22 mouse cellular contexts compared by ENCODE assay signal in the genomic region with DNA sequence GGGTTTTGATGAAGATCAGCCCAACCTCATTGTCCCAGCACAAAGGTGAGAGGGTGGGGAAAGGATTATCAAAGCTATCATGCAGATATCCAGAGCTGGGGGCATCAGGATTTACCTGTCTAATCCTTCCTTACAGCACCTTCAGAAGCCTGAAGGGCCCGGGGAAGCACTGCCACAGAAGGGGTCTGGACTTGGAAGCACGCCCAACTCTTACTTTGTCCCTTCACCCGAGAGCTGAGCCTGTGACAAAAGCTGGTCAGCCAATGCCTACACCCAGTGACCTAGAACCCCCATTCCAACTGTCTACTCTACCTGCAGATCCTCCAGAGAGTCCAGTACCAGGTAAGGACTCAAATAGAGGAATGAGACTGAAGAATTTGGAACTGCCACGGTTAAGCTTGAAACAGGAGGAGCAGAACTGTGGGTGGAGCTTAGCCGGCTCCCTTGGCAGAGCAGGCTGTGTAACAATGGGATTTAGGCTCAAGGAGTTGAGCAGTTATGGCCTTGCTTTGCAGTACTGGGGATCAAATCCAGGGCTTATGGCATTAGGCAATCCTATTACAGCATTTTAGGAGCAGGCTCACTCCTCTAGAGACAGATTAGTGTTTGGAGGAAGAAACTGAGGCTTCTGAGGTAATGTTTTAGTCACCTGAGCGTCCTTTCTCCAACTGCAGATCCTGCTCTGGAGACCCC. TPM values are rescaled to one million over a fixed set of nuclear protein-coding genes. Genes with fewer than 3 reads are reported as not detected.
DNase-seq lines count a peak whose midpoint lies in the region; ATAC-seq and TF ChIP-seq lines count a peak whose summit lies in the region.
"Had no signal": no experiment of that assay in that cellular context is flagged by ENCODE, and none has a peak within 500 bp of the region (broad histone marks: within the 10 kb centered on the region; RNA-seq: fewer than 3 reads in every experiment).

No protein-coding gene starts in this region.

- no peak overlapping the region for H3K4me3 ChIP-seq in hindbrain, embryonic 13.5 days
- H3K4me3 ChIP-seq in hindbrain, embryonic 12.5 days = no peak overlapping the region
- no peak overlapping the region for H3K4me3 ChIP-seq in midbrain, embryonic 11.5 days (ENCODE audit: low read depth, low read length)
- no peak overlapping the region for H3K4me3 ChIP-seq in midbrain, embryonic 15.5 days
- H3K4me3 ChIP-seq in forebrain, postnatal 0 days (ENCODE audit: low read depth, low read length) = no peak overlapping the region
- H3K4me3 ChIP-seq: embryonic facial prominence, embryonic 13.5 days; heart, embryonic 13.5 days; layer of hippocampus, adult 2 months; limb, embryonic 12.5 days had no signal

- H3K9ac ChIP-seq in hindbrain, embryonic 13.5 days = peak overlapping the region; percentile 25; the same call in 1 of the 2 replicates
- no peak overlapping the region for H3K9ac ChIP-seq in hindbrain, embryonic 12.5 days
- no peak overlapping the region for H3K9ac ChIP-seq in midbrain, embryonic 11.5 days (ENCODE audit: low read length)
- H3K9ac ChIP-seq in midbrain, embryonic 15.5 days = no peak overlapping the region
- no peak overlapping the region for H3K9ac ChIP-seq in forebrain, postnatal 0 days
- H3K9ac ChIP-seq: heart, embryonic 13.5 days; hindbrain, embryonic 14.5 days; limb, embryonic 12.5 days; liver, embryonic 14.5 days; lung, embryonic 14.5 days had no signal

- H3K9me3 ChIP-seq in hindbrain, embryonic 13.5 days = no peaks in the 10 kb centered on the region
- no peaks in the 10 kb centered on the region for H3K9me3 ChIP-seq in hindbrain, embryonic 12.5 days (replicated peaks)
- H3K9me3 ChIP-seq in midbrain, embryonic 11.5 days (ENCODE audit: control insufficient read depth, low read length) = no peaks in the 10 kb centered on the region
- no peaks in the 10 kb centered on the region for H3K9me3 ChIP-seq in midbrain, embryonic 15.5 days
- no peaks in the 10 kb centered on the region for H3K9me3 ChIP-seq in forebrain, postnatal 0 days (ENCODE audit: low read length)
- H3K9me3 ChIP-seq: embryonic facial prominence, embryonic 13.5 days; heart, embryonic 13.5 days; limb, embryonic 12.5 days had no signal

- peak; percentile 59 for DNase-seq in cerebellum, adult 11-12 months
- DNase-seq in cerebellum, postnatal 14 days = no peak
- peak; percentile 17 for DNase-seq in midbrain, embryonic 11.5 days (ENCODE audit: low spot score, missing footprints)
- peak; percentile 70 for DNase-seq in gonadal fat pad, adult 2 months (ENCODE audit: low read depth)
- DNase-seq in forebrain, postnatal 0 days = no peak
- DNase-seq: adrenal gland, postnatal 36 days; cerebellum, postnatal 25 days; kidney, adult 8-10 months; layer of hippocampus, postnatal 36 days; thymus, adult 18-20 months had no signal

- H3K4me1 ChIP-seq in hindbrain, embryonic 13.5 days (replicated peaks) = peaks cover 35% of the 10 kb centered on the region
- H3K4me1 ChIP-seq in hindbrain, embryonic 12.5 days = peaks cover 22% of the 10 kb centered on the region
- peaks cover 9% of the 10 kb centered on the region for H3K4me1 ChIP-seq in midbrain, embryonic 11.5 days (ENCODE audit: control insufficient read depth, insufficient read depth, low read length)
- peaks cover 23% of the 10 kb centered on the region for H3K4me1 ChIP-seq in midbrain, embryonic 15.5 days
- H3K4me1 ChIP-seq in forebrain, postnatal 0 days (ENCODE audit: insufficient read depth) = peaks cover 17% of the 10 kb centered on the region

- no peaks in the 10 kb centered on the region for H3K27me3 ChIP-seq in hindbrain, embryonic 13.5 days
- H3K27me3 ChIP-seq in hindbrain, embryonic 12.5 days = no peaks in the 10 kb centered on the region
- no peaks in the 10 kb centered on the region for H3K27me3 ChIP-seq in midbrain, embryonic 11.5 days (ENCODE audit: control insufficient read depth, insufficient read depth, low read length)
- H3K27me3 ChIP-seq in midbrain, embryonic 15.5 days (replicated peaks) = no peaks in the 10 kb centered on the region
- no peaks in the 10 kb centered on the region for H3K27me3 ChIP-seq in forebrain, postnatal 0 days (ENCODE audit: insufficient read depth, low read length)
- H3K27me3 ChIP-seq: embryonic facial prominence, embryonic 13.5 days; heart, embryonic 13.5 days; limb, embryonic 12.5 days had no signal

- H3K4me2 ChIP-seq in hindbrain, embryonic 13.5 days = no peak overlapping the region
- H3K4me2 ChIP-seq in hindbrain, embryonic 12.5 days (replicated peaks) = no peak overlapping the region
- no peak overlapping the region for H3K4me2 ChIP-seq in midbrain, embryonic 11.5 days
- H3K4me2 ChIP-seq in midbrain, embryonic 15.5 days = no peak overlapping the region
- no peak overlapping the region for H3K4me2 ChIP-seq in forebrain, postnatal 0 days (ENCODE audit: low read depth)
- H3K4me2 ChIP-seq: embryonic facial prominence, embryonic 13.5 days; heart, embryonic 13.5 days; hindbrain, embryonic 14.5 days; limb, embryonic 12.5 days; lung, embryonic 14.5 days had no signal

- WGBS in hindbrain, embryonic 13.5 days = 89% methylated on average over 6 of the region's 6 CpGs
- 87% methylated on average over 6 of the region's 6 CpGs for WGBS in hindbrain, embryonic 12.5 days
- WGBS in midbrain, embryonic 11.5 days = 80% methylated on average over 6 of the region's 6 CpGs
- WGBS in midbrain, embryonic 15.5 days = 74% methylated on average over 6 of the region's 6 CpGs
- WGBS in forebrain, postnatal 0 days = 63% methylated on average over 6 of the region's 6 CpGs

- TF ChIP-seq CTCF in forebrain, postnatal 0 days (IDR thresholded peaks at IDR 0.05; ENCODE audit: low read depth) = no peak

- H3K36me3 ChIP-seq in hindbrain, embryonic 13.5 days = peaks cover 35% of the 10 kb centered on the region
- peaks cover 37% of the 10 kb centered on the region for H3K36me3 ChIP-seq in hindbrain, embryonic 12.5 days
- peaks cover 21% of the 10 kb centered on the region for H3K36me3 ChIP-seq in midbrain, embryonic 11.5 days (ENCODE audit: control insufficient read depth, insufficient read depth, low read length)
- H3K36me3 ChIP-seq in midbrain, embryonic 15.5 days (replicated peaks) = peaks cover 31% of the 10 kb centered on the region
- peaks cover 32% of the 10 kb centered on the region for H3K36me3 ChIP-seq in forebrain, postnatal 0 days (ENCODE audit: insufficient read depth)

- no peak for ATAC-seq in hindbrain, embryonic 13.5 days (ENCODE audit: low FRiP score)
- ATAC-seq in hindbrain, embryonic 12.5 days (ENCODE audit: low FRiP score) = no peak
- ATAC-seq in midbrain, embryonic 11.5 days (ENCODE audit: low FRiP score) = no peak
- ATAC-seq in midbrain, embryonic 15.5 days (replicated peaks) = no peak
- no peak for ATAC-seq in forebrain, postnatal 0 days
- ATAC-seq: forebrain, embryonic 16.5 days; inflammation-experienced regulatory T-cells, adult 6 months had no signal

- peak overlapping the region; percentile 18; the same call in 1 of the 2 replicates for H3K27ac ChIP-seq in hindbrain, embryonic 13.5 days
- no peak overlapping the region for H3K27ac ChIP-seq in hindbrain, embryonic 12.5 days
- no peak overlapping the region for H3K27ac ChIP-seq in midbrain, embryonic 11.5 days (ENCODE audit: low read depth, low read length)
- H3K27ac ChIP-seq in midbrain, embryonic 15.5 days = no peak overlapping the region
- no peak overlapping the region for H3K27ac ChIP-seq in forebrain, postnatal 0 days (ENCODE audit: low read depth, low read length)
- H3K27ac ChIP-seq: embryonic facial prominence, embryonic 13.5 days; heart, embryonic 13.5 days; hindbrain, embryonic 14.5 days; layer of hippocampus, adult 2 months; limb, embryonic 12.5 days; liver, embryonic 14.5 days had no signal

RNA-seq across cellular contexts. Expression of gene Fbrs, which starts 4.5 kb away (rescaled TPM):
- polyA plus RNA-seq in hindbrain, embryonic 13.5 days (2015; fragmentation: Nextera tagmentation; extraction: Ambion mirVana) = 10.8 and 13.7 TPM in 2 replicates
- 14.4 and 15.6 TPM in 2 replicates for polyA plus RNA-seq in hindbrain, embryonic 12.5 days (2016; fragmentation: Nextera tagmentation; extraction: Ambion mirVana)
- 9.8 and 10.7 TPM in 2 replicates for polyA plus RNA-seq in midbrain, embryonic 11.5 days (2014; fragmentation: Nextera tagmentation; extraction: Ambion mirVana)
- polyA plus RNA-seq in midbrain, embryonic 15.5 days (2015; fragmentation: Nextera tagmentation; extraction: Ambion mirVana) = 13.8 and 15.9 TPM in 2 replicates
- polyA plus RNA-seq in gonadal fat pad, adult 2 months (2012; rRNA removed) = 15.3 and 27.5 TPM in 2 replicates
- 23.7 and 31.9 TPM in 2 replicates for total RNA-seq in forebrain, postnatal 0 days (2014; rRNA removed)
- 6.6 and 10.6 TPM in 2 replicates for polyA plus RNA-seq in forebrain, postnatal 0 days (2015; fragmentation: Nextera tagmentation; extraction: Ambion mirVana)

RNA-seq across cellular contexts. Expression of gene Prr14, which starts 15.1 kb away (rescaled TPM):
- 40.5 and 44.0 TPM in 2 replicates for polyA plus RNA-seq in hindbrain, embryonic 13.5 days (2015; fragmentation: Nextera tagmentation; extraction: Ambion mirVana)
- 55.4 and 56.3 TPM in 2 replicates for polyA plus RNA-seq in hindbrain, embryonic 12.5 days (2016; fragmentation: Nextera tagmentation; extraction: Ambion mirVana)
- 70.3 and 72.4 TPM in 2 replicates for polyA plus RNA-seq in midbrain, embryonic 11.5 days (2014; fragmentation: Nextera tagmentation; extraction: Ambion mirVana)
- 40.5 TPM in 2 replicates for polyA plus RNA-seq in midbrain, embryonic 15.5 days (2015; fragmentation: Nextera tagmentation; extraction: Ambion mirVana)
- 52.6 and 58.8 TPM in 2 replicates for polyA plus RNA-seq in gonadal fat pad, adult 2 months (2012; rRNA removed)
- 29.0 and 36.1 TPM in 2 replicates for total RNA-seq in forebrain, postnatal 0 days (2014; rRNA removed)
- 27.4 and 27.9 TPM in 2 replicates for polyA plus RNA-seq in forebrain, postnatal 0 days (2015; fragmentation: Nextera tagmentation; extraction: Ambion mirVana)

RNA-seq across cellular contexts. Expression of gene Zfp689, which starts 25.6 kb away (rescaled TPM):
- polyA plus RNA-seq in hindbrain, embryonic 13.5 days (2015; fragmentation: Nextera tagmentation; extraction: Ambion mirVana) = 15.0 and 16.2 TPM in 2 replicates
- polyA plus RNA-seq in hindbrain, embryonic 12.5 days (2016; fragmentation: Nextera tagmentation; extraction: Ambion mirVana) = 16.3 and 17.7 TPM in 2 replicates
- polyA plus RNA-seq in midbrain, embryonic 11.5 days (2014; fragmentation: Nextera tagmentation; extraction: Ambion mirVana) = 12.6 and 15.0 TPM in 2 replicates
- polyA plus RNA-seq in midbrain, embryonic 15.5 days (2015; fragmentation: Nextera tagmentation; extraction: Ambion mirVana) = 16.1 and 16.4 TPM in 2 replicates
- 3.5 and 4.2 TPM in 2 replicates for polyA plus RNA-seq in gonadal fat pad, adult 2 months (2012; rRNA removed)
- 10.0 and 11.5 TPM in 2 replicates for total RNA-seq in forebrain, postnatal 0 days (2014; rRNA removed)
- 6.7 and 9.0 TPM in 2 replicates for polyA plus RNA-seq in forebrain, postnatal 0 days (2015; fragmentation: Nextera tagmentation; extraction: Ambion mirVana)

RNA-seq across cellular contexts. Expression of gene Srcap, which starts 37.3 kb away (rescaled TPM):
- 51.3 and 53.7 TPM in 2 replicates for polyA plus RNA-seq in hindbrain, embryonic 13.5 days (2015; fragmentation: Nextera tagmentation; extraction: Ambion mirVana)
- 90.8 and 96.2 TPM in 2 replicates for polyA plus RNA-seq in hindbrain, embryonic 12.5 days (2016; fragmentation: Nextera tagmentation; extraction: Ambion mirVana)
- 49.6 and 52.1 TPM in 2 replicates for polyA plus RNA-seq in midbrain, embryonic 11.5 days (2014; fragmentation: Nextera tagmentation; extraction: Ambion mirVana)
- 60.4 and 68.0 TPM in 2 replicates for polyA plus RNA-seq in midbrain, embryonic 15.5 days (2015; fragmentation: Nextera tagmentation; extraction: Ambion mirVana)
- polyA plus RNA-seq in gonadal fat pad, adult 2 months (2012; rRNA removed) = 14.9 and 16.8 TPM in 2 replicates
- 29.3 and 39.9 TPM in 2 replicates for total RNA-seq in forebrain, postnatal 0 days (2014; rRNA removed)
- polyA plus RNA-seq in forebrain, postnatal 0 days (2015; fragmentation: Nextera tagmentation; extraction: Ambion mirVana) = 12.6 and 23.7 TPM in 2 replicates

RNA-seq across cellular contexts. Expression of gene Gm42715, which starts 44.9 kb away (rescaled TPM):
- polyA plus RNA-seq in hindbrain, embryonic 13.5 days (2015; fragmentation: Nextera tagmentation; extraction: Ambion mirVana) = 17.6 and 19.0 TPM in 2 replicates
- polyA plus RNA-seq in hindbrain, embryonic 12.5 days (2016; fragmentation: Nextera tagmentation; extraction: Ambion mirVana) = 16.7 and 16.9 TPM in 2 replicates
- polyA plus RNA-seq in midbrain, embryonic 11.5 days (2014; fragmentation: Nextera tagmentation; extraction: Ambion mirVana) = 19.2 and 20.2 TPM in 2 replicates
- polyA plus RNA-seq in midbrain, embryonic 15.5 days (2015; fragmentation: Nextera tagmentation; extraction: Ambion mirVana) = 17.4 and 17.5 TPM in 2 replicates
- 8.9 and 12.1 TPM in 2 replicates for polyA plus RNA-seq in gonadal fat pad, adult 2 months (2012; rRNA removed)
- 18.1 and 28.3 TPM in 2 replicates for total RNA-seq in forebrain, postnatal 0 days (2014; rRNA removed)
- polyA plus RNA-seq in forebrain, postnatal 0 days (2015; fragmentation: Nextera tagmentation; extraction: Ambion mirVana) = 6.1 and 10.3 TPM in 2 replicates

Comparison
In these comparisons a context has a peak if more than half of its experiments do, and no peak if none do; other contexts are left out.
1. DNase-seq: peak in cerebellum, adult 11-12 months (single experiment), midbrain, embryonic 11.5 days (single experiment) and gonadal fat pad, adult 2 months (single experiment); none in cerebellum, postnatal 14 days (0 of 2) and forebrain, postnatal 0 days (single experiment).